Mouse (Mus musculus): ENCODE measurements around the gene Samd14. TPM values are rescaled to one million over a fixed set of nuclear protein-coding genes. Genes with fewer than 3 reads are reported as not detected.
"Not testable (repeated sequence)": the region's sequence is repeated elsewhere in the genome, so short reads cannot be mapped to it uniquely, and the experiment has no call there.

Gene Samd14
- polyA plus RNA-seq (2016; fragmentation: Nextera tagmentation; extraction: Ambion mirVana): 29.7 and 39.2 TPM in 2 replicates

GRCm38 (mm10) chr11:95009629-95010014 lies at the start of gene Samd14:
Gene Samd14, plus strand, starts transcription at chr11:95009879.
- Histone ChIP-seq H3K9me3 (replicated peaks) (no peaks in the 10 kb centered on the region), H3K27ac (peak within 1 kb of the TSS; percentile 96), H3K4me3 (peak within 1 kb of the TSS; percentile 81), H3K36me3 (peaks cover 39% of the 10 kb centered on the region), H3K4me1 (peaks cover 69% of the 10 kb centered on the region), H3K27me3 (ENCODE audit: low read depth, poor library complexity, severe bottlenecking) (no peaks in the 10 kb centered on the region)
- WGBS: under 1% methylated on average over 32 of the region's 32 CpGs
- DNase-seq (ENCODE audit: low spot score): peak; percentile 86

- no peak for DNase-seq (ENCODE audit: low spot score)
- H3K27me3 ChIP-seq (ENCODE audit: low read depth, poor library complexity, severe bottlenecking): no peaks in the 10 kb centered on the region
- WGBS: 78% methylated on average over 5 of the region's 5 CpGs
- H3K27ac ChIP-seq: no peak overlapping the region
- H3K9me3 ChIP-seq (replicated peaks): no peaks in the 10 kb centered on the region
- H3K4me1 ChIP-seq: peaks cover 17% of the 10 kb centered on the region
- no peaks in the 10 kb centered on the region for H3K36me3 ChIP-seq
- H3K4me3 ChIP-seq: no peak overlapping the region
Measured at GRCm38 (mm10) chr11:94962534-94963101, 47.1 kb upstream of the Samd14 start.

- no peaks in the 10 kb centered on the region for H3K36me3 ChIP-seq
- H3K27ac ChIP-seq: no peak within 1 kb of the TSS
- no peak within 1 kb of the TSS for H3K4me3 ChIP-seq
- no peak for DNase-seq (ENCODE audit: low spot score)
- H3K4me1 ChIP-seq: peaks cover 6% of the 10 kb centered on the region
- no peaks in the 10 kb centered on the region for H3K9me3 ChIP-seq (replicated peaks)
- 50% methylated on average over 4 of the region's 4 CpGs for WGBS
- peaks cover 16% of the 10 kb centered on the region for H3K27me3 ChIP-seq (ENCODE audit: low read depth, poor library complexity, severe bottlenecking)
Measured at GRCm38 (mm10) chr11:94967419-94967818, 42.3 kb upstream of the Samd14 start, which contains the start of gene Hils1. Gene Hils1, plus strand, starts transcription at chr11:94967593.

- peaks cover 16% of the 10 kb centered on the region for H3K27me3 ChIP-seq (ENCODE audit: low read depth, poor library complexity, severe bottlenecking)
- no peak overlapping the region for H3K27ac ChIP-seq
- WGBS: 88% methylated on average over 7 of the region's 7 CpGs
- H3K36me3 ChIP-seq: no peaks in the 10 kb centered on the region
- H3K4me1 ChIP-seq: peaks cover 9% of the 10 kb centered on the region
- no peaks in the 10 kb centered on the region for H3K9me3 ChIP-seq (replicated peaks)
- no peak overlapping the region for H3K4me3 ChIP-seq
- no peak for DNase-seq (ENCODE audit: low spot score)
Measured at GRCm38 (mm10) chr11:94968187-94968586, 41.5 kb upstream of the Samd14 start.

GRCm38 (mm10) chr11:94969709-94970108 lies 40.0 kb upstream of the Samd14 start:
- 94% methylated on average over 4 of the region's 4 CpGs for WGBS

GRCm38 (mm10) chr11:94970210-94970943 lies 39.3 kb upstream of the Samd14 start:
- no peak overlapping the region for H3K27ac ChIP-seq
- H3K4me1 ChIP-seq: peaks cover 4% of the 10 kb centered on the region; the same call in 1 of the 2 replicates
- no peaks in the 10 kb centered on the region for H3K9me3 ChIP-seq (replicated peaks)
- peaks cover 16% of the 10 kb centered on the region for H3K27me3 ChIP-seq (ENCODE audit: low read depth, poor library complexity, severe bottlenecking)
- WGBS: 61% methylated on average over 15 of the region's 15 CpGs
- H3K36me3 ChIP-seq: no peaks in the 10 kb centered on the region
- peak; percentile 72 for DNase-seq (ENCODE audit: low spot score)
- no peak overlapping the region for H3K4me3 ChIP-seq

More at GRCm38 (mm10) chr11:94969709-94970108, 40.0 kb upstream of the Samd14 start:
- not testable (repeated sequence) for H3K4me1 ChIP-seq; H3K9me3 ChIP-seq (replicated peaks); H3K36me3 ChIP-seq; DNase-seq (ENCODE audit: low spot score); H3K27ac ChIP-seq; H3K4me3 ChIP-seq
- peaks cover 16% of the 10 kb centered on the region for H3K27me3 ChIP-seq (ENCODE audit: low read depth, poor library complexity, severe bottlenecking)

GRCm38 (mm10) chr11:94971895-94972615 lies 37.6 kb upstream of the Samd14 start:
- DNase-seq (ENCODE audit: low spot score): no peak
- Histone ChIP-seq H3K27ac (no peak overlapping the region), H3K4me1 (peaks cover 4% of the 10 kb centered on the region; the same call in 1 of the 2 replicates), H3K27me3 (ENCODE audit: low read depth, poor library complexity, severe bottlenecking) (peaks cover 16% of the 10 kb centered on the region), H3K36me3 (no peaks in the 10 kb centered on the region), H3K4me3 (no peak overlapping the region), H3K9me3 (replicated peaks) (no peaks in the 10 kb centered on the region)
- WGBS: 68% methylated on average over 16 of the region's 16 CpGs

- Histone ChIP-seq H3K9me3 (replicated peaks) (no peaks in the 10 kb centered on the region), H3K27ac (no peak overlapping the region), H3K4me3 (no peak overlapping the region), H3K4me1 (0 out of 2 replicates have a peak, but pooled peaks cover 4% of the 10 kb centered on the region), H3K27me3 (ENCODE audit: low read depth, poor library complexity, severe bottlenecking) (peaks cover 16% of the 10 kb centered on the region), H3K36me3 (no peaks in the 10 kb centered on the region)
- no peak for DNase-seq (ENCODE audit: low spot score)
- 71% methylated on average over 5 of the region's 5 CpGs for WGBS
Measured at GRCm38 (mm10) chr11:94972887-94973286, 36.8 kb upstream of the Samd14 start.

GRCm38 (mm10) chr11:94973313-94973712 lies 36.4 kb upstream of the Samd14 start:
- no peak overlapping the region for H3K4me3 ChIP-seq
- no peak for DNase-seq (ENCODE audit: low spot score)
- H3K27me3 ChIP-seq (ENCODE audit: low read depth, poor library complexity, severe bottlenecking): peaks cover 16% of the 10 kb centered on the region
- H3K9me3 ChIP-seq (replicated peaks): no peaks in the 10 kb centered on the region
- no peaks in the 10 kb centered on the region for H3K36me3 ChIP-seq
- peaks cover 4% of the 10 kb centered on the region; the same call in 1 of the 2 replicates for H3K4me1 ChIP-seq
- no peak overlapping the region for H3K27ac ChIP-seq
- WGBS: 56% methylated on average over 4 of the region's 4 CpGs

GRCm38 (mm10) chr11:94974951-94975350 lies 34.7 kb upstream of the Samd14 start:
- 86% methylated on average over 2 of the region's 2 CpGs for WGBS
- H3K4me1 ChIP-seq: peaks cover 17% of the 10 kb centered on the region
- no peaks in the 10 kb centered on the region for H3K36me3 ChIP-seq
- DNase-seq (ENCODE audit: low spot score): no peak
- no peaks in the 10 kb centered on the region for H3K9me3 ChIP-seq (replicated peaks)
- no peak overlapping the region for H3K27ac ChIP-seq
- peaks cover 16% of the 10 kb centered on the region for H3K27me3 ChIP-seq (ENCODE audit: low read depth, poor library complexity, severe bottlenecking)
- no peak overlapping the region for H3K4me3 ChIP-seq

GRCm38 (mm10) chr11:94976199-94976598 lies 33.5 kb upstream of the Samd14 start, which contains the start of gene Sgca:
Gene Sgca, minus strand, starts transcription at chr11:94976327.
- Histone ChIP-seq H3K4me3 (no peak within 1 kb of the TSS), H3K27ac (no peak within 1 kb of the TSS), H3K36me3 (no peaks in the 10 kb centered on the region), H3K4me1 (peaks cover 17% of the 10 kb centered on the region), H3K27me3 (ENCODE audit: low read depth, poor library complexity, severe bottlenecking) (peaks cover 12% of the 10 kb centered on the region), H3K9me3 (replicated peaks) (no peaks in the 10 kb centered on the region)
- 69% methylated on average over 5 of the region's 5 CpGs for WGBS
- DNase-seq (ENCODE audit: low spot score): no peak

GRCm38 (mm10) chr11:94978178-94978915 lies 31.3 kb upstream of the Samd14 start:
- Histone ChIP-seq H3K27me3 (ENCODE audit: low read depth, poor library complexity, severe bottlenecking) (no peaks in the 10 kb centered on the region), H3K9me3 (replicated peaks) (no peaks in the 10 kb centered on the region), H3K27ac (peak overlapping the region; percentile 83), H3K4me3 (peak overlapping the region; percentile 38), H3K36me3 (no peaks in the 10 kb centered on the region), H3K4me1 (peaks cover 21% of the 10 kb centered on the region)
- WGBS: 55% methylated on average over 9 of the region's 9 CpGs
- no peak for DNase-seq (ENCODE audit: low spot score)
